Mouse (Mus musculus): ENCODE results near the gene Nfkbia. TPM values are rescaled to one million over a fixed set of nuclear protein-coding genes. Genes with fewer than 3 reads are reported as not detected.

Gene Nfkbia
- 10 to 100 TPM; 22.8 to 38.3 TPM for total RNA-seq (2021)
- long read RNA-seq, experiment 1, transcript Nfkbia-201 (6 exons, 1,578 nt), result major isoform, 44 of 50 reads
- long read RNA-seq, experiment 1, partial matches to known transcripts, result 5 of 50 reads
- long read RNA-seq, experiment 1, other reads (novel, unspliced or antisense), result 1 of 50 reads
- long read RNA-seq, experiment 2, transcript Nfkbia-201 (6 exons, 1,578 nt), result major isoform, 62 of 66 reads
- long read RNA-seq, experiment 2, partial matches to known transcripts, result 2 of 66 reads
- long read RNA-seq, experiment 2, other reads (novel, unspliced or antisense), result 2 of 66 reads

GRCm38 (mm10) chr12:55492184-55492898 lies at the start of gene Nfkbia:
TSS of gene Nfkbia (minus strand) at chr12:55492647.
- intact Hi-C loops (cut with DNase I; ENCODE audit: low total_unique reads), result no loop called here
- DNase-seq, result peak; percentile 95

GRCm38 (mm10) chr12:55539157-55539556 lies 46.7 kb upstream of the Nfkbia start:
- intact Hi-C loops (cut with DNase I; ENCODE audit: low total_unique reads), result no loop called here
- DNase-seq, result no peak

GRCm38 (mm10) chr12:55538328-55538971 lies 46.0 kb upstream of the Nfkbia start:
- intact Hi-C loops (cut with DNase I; ENCODE audit: low total_unique reads), result no loop called here

GRCm38 (mm10) chr12:55537742-55538141 lies 45.3 kb upstream of the Nfkbia start:
- intact Hi-C loops (cut with DNase I; ENCODE audit: low total_unique reads), result no loop called here
- DNase-seq, result no peak

More at GRCm38 (mm10) chr12:55538328-55538971, 46.0 kb upstream of the Nfkbia start:
- DNase-seq, result no peak

GRCm38 (mm10) chr12:55536537-55537135 lies 44.2 kb upstream of the Nfkbia start:
- intact Hi-C loops (cut with DNase I; ENCODE audit: low total_unique reads), result no loop called here

GRCm38 (mm10) chr12:55526983-55527752 lies 34.7 kb upstream of the Nfkbia start:
- intact Hi-C loops (cut with DNase I; ENCODE audit: low total_unique reads), result no loop called here
- DNase-seq, result peak; percentile 12

More at GRCm38 (mm10) chr12:55536537-55537135, 44.2 kb upstream of the Nfkbia start:
- DNase-seq, result no peak

- peak; percentile 64 for DNase-seq
- intact Hi-C loops (cut with DNase I; ENCODE audit: low total_unique reads), result no loop called here
Observed at GRCm38 (mm10) chr12:55518061-55518738, 25.8 kb upstream of the Nfkbia start.

GRCm38 (mm10) chr12:55508817-55509216 lies 16.4 kb upstream of the Nfkbia start:
- no peak for DNase-seq
- intact Hi-C loops (cut with DNase I; ENCODE audit: low total_unique reads), result no loop called here

- intact Hi-C loops (cut with DNase I; ENCODE audit: low total_unique reads), result no loop called here
Observed at GRCm38 (mm10) chr12:55507332-55507935, 15.0 kb upstream of the Nfkbia start.

GRCm38 (mm10) chr12:55506029-55506330 lies 13.5 kb upstream of the Nfkbia start:
- intact Hi-C loops (cut with DNase I; ENCODE audit: low total_unique reads), result no loop called here
- peak; percentile 48 for DNase-seq

More at GRCm38 (mm10) chr12:55507332-55507935, 15.0 kb upstream of the Nfkbia start:
- DNase-seq, result no peak

- DNase-seq, result no peak
- intact Hi-C loops (cut with DNase I; ENCODE audit: low total_unique reads), result no loop called here
Observed at GRCm38 (mm10) chr12:55505314-55506028, 13.0 kb upstream of the Nfkbia start.

GRCm38 (mm10) chr12:55499031-55499430 lies 6.6 kb upstream of the Nfkbia start:
- intact Hi-C loops (cut with DNase I; ENCODE audit: low total_unique reads), result loop anchor here (5.0 kb wide), 1 partner anchor 132 kb away; no protein-coding TSS in a partner anchor
- DNase-seq, result peak; percentile 70

GRCm38 (mm10) chr12:55497737-55498136 lies 5.3 kb upstream of the Nfkbia start:
- intact Hi-C loops (cut with DNase I; ENCODE audit: low total_unique reads), result loop anchor here (5.0 kb wide), 1 partner anchor 130 kb away; no protein-coding TSS in a partner anchor
- no peak for DNase-seq

GRCm38 (mm10) chr12:55495902-55496605 lies 3.6 kb upstream of the Nfkbia start:
- intact Hi-C loops (cut with DNase I; ENCODE audit: low total_unique reads), result loop anchor here (5.0 kb wide), 1 partner anchor 129 kb away; no protein-coding TSS in a partner anchor
- DNase-seq, result no peak

- intact Hi-C loops (cut with DNase I; ENCODE audit: low total_unique reads), result loop anchor here (5.0 kb wide), 1 partner anchor 128 kb away; no protein-coding TSS in a partner anchor
- DNase-seq, result peak; percentile 53
Observed at GRCm38 (mm10) chr12:55495114-55495901, 2.9 kb upstream of the Nfkbia start.

GRCm38 (mm10) chr12:55493381-55493780 lies 934 bp upstream of the Nfkbia start:
- intact Hi-C loops (cut with DNase I; ENCODE audit: low total_unique reads), result no loop called here
- no peak for DNase-seq
